Mouse (Mus musculus): Measurements from ENCODE around the gene Zfp362.

The Zfp362 gene

GRCm38 (mm10) chr4:128729033-128729708 is 76.7 kb downstream of the Zfp362 start:
- DNase-seq: peak; percentile 64 to 67

DNA sequence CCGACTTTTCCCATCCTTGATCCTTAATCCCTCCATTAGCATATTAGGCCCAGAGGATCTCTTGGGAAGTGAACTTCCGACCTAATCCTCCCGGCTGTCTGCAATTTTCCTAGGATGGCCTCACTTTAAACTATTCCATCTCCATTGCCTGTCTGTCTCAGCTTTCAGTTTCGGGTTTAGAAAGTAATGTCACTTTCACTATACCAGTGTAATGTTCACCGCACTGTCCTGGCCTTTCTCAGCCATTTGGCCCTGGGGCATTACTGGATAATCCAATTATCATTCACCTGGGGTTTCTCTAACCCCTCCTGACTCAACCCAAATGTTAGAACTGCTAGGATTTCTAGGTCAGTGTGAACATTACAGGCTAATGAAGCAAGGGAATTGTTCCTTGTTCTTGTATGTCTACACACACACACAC is 77.4 kb downstream of the Zfp362 start:
- no peak for DNase-seq

DNA sequence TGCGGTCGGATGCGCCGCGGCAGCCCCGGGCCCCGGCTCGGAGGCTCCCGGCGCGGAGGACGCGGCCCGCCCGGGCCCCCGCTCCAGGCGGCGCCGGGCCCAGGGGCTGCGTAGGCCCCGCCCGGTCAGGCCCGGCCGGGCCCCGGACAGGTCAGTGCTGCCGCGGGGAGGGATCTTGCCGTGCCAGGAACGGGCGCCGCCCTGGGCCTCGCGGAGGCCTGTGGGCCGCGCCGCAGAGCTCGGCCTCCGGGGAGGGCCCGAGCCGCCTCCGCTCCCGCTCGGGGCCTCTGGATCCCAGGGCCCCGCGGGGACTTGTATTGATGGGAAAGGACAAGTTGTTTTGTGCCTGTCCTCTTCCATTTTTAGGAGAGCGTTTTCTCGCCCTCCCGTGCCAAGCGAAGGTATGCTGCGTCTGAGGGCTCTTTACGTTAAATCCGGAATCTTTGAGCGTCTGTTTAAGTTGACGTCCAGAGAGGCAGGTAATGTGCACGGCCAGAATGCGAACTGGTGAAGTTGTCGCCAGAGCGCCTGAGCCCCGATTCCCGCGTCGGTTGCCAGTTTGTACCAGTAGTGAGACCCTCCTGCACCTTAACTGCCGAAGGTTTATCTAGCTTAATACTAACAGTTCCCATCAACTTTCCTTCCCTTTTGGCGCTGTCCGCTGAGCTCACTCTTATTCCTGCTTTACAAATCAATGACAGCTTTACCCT is 78.0 kb downstream of the Zfp362 start:
- peak; percentile 52 to 62 for DNase-seq

- peak; percentile 80 to 89 for DNase-seq
These were observed 78.7 kb downstream of the Zfp362 start for GRCm38 (mm10) chr4:128727019-128727720.

DNA sequence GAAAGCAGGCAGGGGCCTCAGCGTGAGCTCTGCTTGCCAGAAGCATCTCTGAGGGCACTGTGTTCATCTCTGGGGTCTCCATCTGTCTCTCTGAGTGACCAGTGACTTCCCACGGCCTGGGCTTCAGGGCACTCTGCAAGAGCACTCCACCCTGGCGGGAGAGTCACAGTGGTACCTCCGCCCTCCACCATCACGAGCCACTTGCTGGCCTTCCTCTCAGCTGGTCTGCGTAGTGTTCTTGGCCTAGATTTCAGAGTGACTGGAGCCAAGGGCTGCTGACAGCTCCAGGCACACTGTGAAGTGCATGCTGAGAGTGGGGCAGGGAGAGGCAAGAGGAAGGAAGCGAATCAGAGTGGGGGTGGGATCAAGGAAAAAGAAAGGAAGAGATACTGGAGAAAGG is 81.8 kb downstream of the Zfp362 start:
- peak; percentile 78 to 81 for DNase-seq

GRCm38 (mm10) chr4:128723431-128723830 is 82.4 kb downstream of the Zfp362 start:
- DNase-seq: no peak

Data from cerebellum, postnatal 36 days (tissue).